ENCODE assay signal across 8 mouse cellular contexts in the genomic region with DNA sequence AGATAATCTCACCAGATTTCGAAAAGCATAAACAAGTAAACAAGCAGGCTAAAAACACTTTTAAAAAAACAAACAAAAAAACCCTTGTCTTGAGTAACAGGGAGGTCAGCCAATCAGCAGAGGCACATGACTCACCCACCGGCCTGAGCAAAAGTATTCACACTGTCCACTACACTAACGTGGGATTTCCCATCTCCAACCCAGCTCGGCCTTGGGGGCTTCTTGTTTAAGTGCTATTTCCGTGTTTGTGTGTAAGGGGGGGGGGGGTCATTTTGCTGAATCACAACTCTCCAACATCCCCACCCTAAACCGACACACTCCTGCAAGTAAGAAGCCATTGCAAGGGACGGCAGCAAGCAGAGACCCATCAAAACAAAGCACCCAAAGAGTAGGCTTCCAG. TPM values are rescaled to one million over a fixed set of nuclear protein-coding genes. Genes with fewer than 3 reads are reported as not detected.
DNase-seq lines count a peak whose midpoint lies in the region; ATAC-seq and TF ChIP-seq lines count a peak whose summit lies in the region.

No protein-coding gene starts in this region.

- no peak for TF ChIP-seq POLR2A in brain, embryonic 14.5 days (IDR thresholded peaks at IDR 0.05; ENCODE audit: borderline replicate concordance, extremely low read depth, insufficient read depth, insufficient read length, poor library complexity, severe bottlenecking)
- no peak for TF ChIP-seq POLR2A in kidney, adult 2 months (IDR thresholded peaks at IDR 0.05; ENCODE audit: low read depth, low read length)
- TF ChIP-seq POLR2A in small intestine, adult 2 months (IDR thresholded peaks at IDR 0.05; ENCODE audit: low read depth, low read length): no peak

- peak overlapping the region; percentile 97 for H3K4me3 ChIP-seq in layer of hippocampus, adult 2 months
- H3K4me3 ChIP-seq in kidney, adult 2 months (ENCODE audit: insufficient read depth, low read depth, low read length): peak overlapping the region; percentile 96
- peak overlapping the region; percentile 95 for H3K4me3 ChIP-seq in lung, embryonic 14.5 days (ENCODE audit: low read depth, low read length)
- peak overlapping the region; percentile 97 for H3K4me3 ChIP-seq in small intestine, adult 2 months (ENCODE audit: low read depth, low read length)

- peaks cover 8% of the 10 kb centered on the region for H3K4me1 ChIP-seq in kidney, adult 2 months (ENCODE audit: control insufficient read depth, insufficient read depth, low read length)
- peaks cover 11% of the 10 kb centered on the region; the same call in 1 of the 2 replicates for H3K4me1 ChIP-seq in lung, embryonic 14.5 days (ENCODE audit: insufficient read depth)
- peaks cover 10% of the 10 kb centered on the region; the same call in 1 of the 2 replicates for H3K4me1 ChIP-seq in small intestine, adult 2 months (ENCODE audit: control insufficient read depth, insufficient read depth, insufficient read length, low read length)

- peak overlapping the region; percentile 97 for H3K9ac ChIP-seq in lung, embryonic 14.5 days

- peak; percentile 24; the same call in 1 of the 2 replicates for ATAC-seq in lung, embryonic 14.5 days (ENCODE audit: insufficient read depth)

- peak overlapping the region; percentile 81 for H3K4me2 ChIP-seq in lung, embryonic 14.5 days

- no peaks in the 10 kb centered on the region for H3K36me3 ChIP-seq in kidney, adult 2 months (ENCODE audit: control insufficient read depth, insufficient read depth, low read length)
- H3K36me3 ChIP-seq in lung, embryonic 14.5 days (ENCODE audit: insufficient read depth): no peaks in the 10 kb centered on the region
- no peaks in the 10 kb centered on the region for H3K36me3 ChIP-seq in small intestine, adult 2 months (ENCODE audit: control insufficient read depth, insufficient read depth, low read length)

- WGBS in kidney, adult 2 months: 5% methylated on average over 7 of the region's 7 CpGs
- WGBS in lung, embryonic 14.5 days: 7% methylated on average over 7 of the region's 7 CpGs
- WGBS in small intestine, adult 2 months: 4% methylated on average over 7 of the region's 7 CpGs

- no peaks in the 10 kb centered on the region for H3K9me3 ChIP-seq in lung, embryonic 14.5 days (ENCODE audit: low read depth, low read length)

- TF ChIP-seq CTCF in layer of hippocampus, adult 2 months (conservative IDR thresholded peaks at IDR 0.05): no peak
- no peak for TF ChIP-seq CTCF in brain, embryonic 14.5 days (IDR thresholded peaks at IDR 0.05; ENCODE audit: borderline replicate concordance, extremely low read depth, insufficient read depth, insufficient read length)
- TF ChIP-seq CTCF in kidney, adult 2 months (conservative IDR thresholded peaks at IDR 0.05; ENCODE audit: insufficient read depth, insufficient read length, low read depth, low read length): no peak
- TF ChIP-seq CTCF in lung, embryonic 14.5 days (IDR thresholded peaks at IDR 0.05; ENCODE audit: low read depth): no peak
- TF ChIP-seq CTCF in small intestine, adult 2 months (IDR thresholded peaks at IDR 0.05; ENCODE audit: extremely low read depth, insufficient read length, insufficient replicate concordance, low read depth, low read length): no peak

- peak overlapping the region; percentile 98 for H3K27ac ChIP-seq in layer of hippocampus, adult 2 months
- peak overlapping the region; percentile 87 for H3K27ac ChIP-seq in kidney, adult 2 months (ENCODE audit: insufficient read depth, low read depth, low read length)
- peak overlapping the region; percentile 99 for H3K27ac ChIP-seq in lung, embryonic 14.5 days (ENCODE audit: low read depth)
- peak overlapping the region; percentile 92 for H3K27ac ChIP-seq in small intestine, adult 2 months (ENCODE audit: insufficient read depth, low read depth, low read length)

- DNase-seq in layer of hippocampus, adult 2 months (ENCODE audit: low spot score in 2 of 2): no peak
- DNase-seq in layer of hippocampus, postnatal 10 days (ENCODE audit: low spot score in 2 of 2): no peak
- DNase-seq in brain, embryonic 14.5 days (ENCODE audit: low read depth): peak; percentile 29
- peak; percentile 28 to 45 for DNase-seq in heart, adult 18-20 months
- peak; percentile 43 for DNase-seq in kidney, adult 2 months
- DNase-seq in lung, embryonic 14.5 days: peak; percentile 45
- no peak for DNase-seq in right cerebral cortex, postnatal 14 days

- H3K27me3 ChIP-seq in kidney, adult 2 months (replicated peaks; ENCODE audit: control insufficient read depth, insufficient read depth, low read length): no peaks in the 10 kb centered on the region
- H3K27me3 ChIP-seq in lung, embryonic 14.5 days (ENCODE audit: insufficient read depth, low read length): no peaks in the 10 kb centered on the region
- no peaks in the 10 kb centered on the region for H3K27me3 ChIP-seq in small intestine, adult 2 months (ENCODE audit: control insufficient read depth, insufficient read depth, low read length)

RNA-seq across cellular contexts. Expression of a gene that starts 1.2 kb away (rescaled TPM):
- total RNA-seq in layer of hippocampus, adult 2 months (2021): 100 to 1,000 TPM; 103 to 121 TPM
- 100 to 1,000 TPM; 112 to 126 TPM for total RNA-seq in layer of hippocampus, postnatal 10 days (2021)
- 31.1 and 85.6 TPM in 2 replicates for polyA plus RNA-seq in brain, embryonic 14.5 days (2012; rRNA removed)
- 10 to 100 TPM; 43.6 to 55.5 TPM for total RNA-seq in heart, adult 18-20 months (2021)
- polyA plus RNA-seq in kidney, adult 2 months (2012; rRNA removed): 27.0 and 33.7 TPM in 2 replicates
- 111 and 114 TPM in 2 replicates for polyA plus RNA-seq in lung, embryonic 14.5 days (2014; fragmentation: Nextera tagmentation; extraction: Ambion mirVana)
- 36.7 and 64.7 TPM in 2 replicates for polyA plus RNA-seq in small intestine, adult 2 months (2012; rRNA removed)

RNA-seq across cellular contexts. Expression of a gene that starts 37.7 kb away (rescaled TPM):
- 100 to 1,000 TPM in 1 of 2 experiments, 10 to 100 TPM in 1; 99.2 to 112 TPM for total RNA-seq in layer of hippocampus, adult 2 months (2021)
- total RNA-seq in layer of hippocampus, postnatal 10 days (2021): 100 to 1,000 TPM in 1 of 2 experiments, 10 to 100 TPM in 1; 88.7 to 112 TPM
- polyA plus RNA-seq in brain, embryonic 14.5 days (2012; rRNA removed): 103 and 120 TPM in 2 replicates
- 10 to 100 TPM; 40.2 to 44.3 TPM for total RNA-seq in heart, adult 18-20 months (2021)
- polyA plus RNA-seq in kidney, adult 2 months (2012; rRNA removed): 36.9 and 48.0 TPM in 2 replicates
- polyA plus RNA-seq in lung, embryonic 14.5 days (2014; fragmentation: Nextera tagmentation; extraction: Ambion mirVana): 45.4 and 54.3 TPM in 2 replicates
- polyA plus RNA-seq in small intestine, adult 2 months (2012; rRNA removed): 23.5 and 28.6 TPM in 2 replicates

Comparison
In these comparisons a context has a peak if more than half of its experiments do, and no peak if none do; other contexts are left out.
1. DNase-seq: peak in brain, embryonic 14.5 days (single experiment), heart, adult 18-20 months (2 of 2), kidney, adult 2 months (single experiment) and lung, embryonic 14.5 days (single experiment); none in layer of hippocampus, adult 2 months (0 of 2), layer of hippocampus, postnatal 10 days (0 of 2) and right cerebral cortex, postnatal 14 days (single experiment).
2. Peak in every context shown above with its lines, with median percentiles within 50 percentile points of each other: H3K27ac ChIP-seq and H3K4me3 ChIP-seq.